Mouse (Mus musculus): Measurements from ENCODE around the gene Cox4i1. TPM values are rescaled to one million over a fixed set of nuclear protein-coding genes. Genes with fewer than 3 reads are reported as not detected.

The Cox4i1 gene
- polyA plus RNA-seq, 1 experiment = 728 TPM

GRCm38 (mm10) chr8:120699079-120699478 lies 31.1 kb downstream of the Cox4i1 start:
- H3K4me1 ChIP-seq (ENCODE audit: control insufficient read depth, insufficient read depth, low read length) = peaks cover 10% of the 10 kb centered on the region
- 66% methylated on average over 6 of the region's 6 CpGs for WGBS
- DNase-seq = no peak
- no peak overlapping the region for H3K4me3 ChIP-seq (replicated peaks; ENCODE audit: extremely low read depth, low read depth, low read length)
- TF ChIP-seq POLR2A (IDR thresholded peaks at IDR 0.05; ENCODE audit: borderline replicate concordance, extremely low read depth, low read depth, low read length) = no peak
- TF ChIP-seq CTCF (IDR thresholded peaks at IDR 0.05; ENCODE audit: insufficient read depth, low read length) = no peak

- 34% methylated on average over 2 of the region's 2 CpGs for WGBS
- no peak for DNase-seq
- Histone ChIP-seq H3K4me3 (replicated peaks; ENCODE audit: extremely low read depth, low read depth, low read length) (no peak overlapping the region), H3K4me1 (ENCODE audit: control insufficient read depth, insufficient read depth, low read length) (peaks cover 10% of the 10 kb centered on the region)
- no peak for TF ChIP-seq POLR2A (IDR thresholded peaks at IDR 0.05; ENCODE audit: borderline replicate concordance, extremely low read depth, low read depth, low read length)
- no peak for TF ChIP-seq CTCF (IDR thresholded peaks at IDR 0.05; ENCODE audit: insufficient read depth, low read length)
Observed at GRCm38 (mm10) chr8:120699565-120699964, 31.5 kb downstream of the Cox4i1 start.

GRCm38 (mm10) chr8:120700053-120700452 lies 32.0 kb downstream of the Cox4i1 start:
- TF ChIP-seq POLR2A (IDR thresholded peaks at IDR 0.05; ENCODE audit: borderline replicate concordance, extremely low read depth, low read depth, low read length) = no peak
- TF ChIP-seq CTCF (IDR thresholded peaks at IDR 0.05; ENCODE audit: insufficient read depth, low read length) = no peak
- WGBS = 60% methylated on average over 4 of the region's 4 CpGs
- no peak for DNase-seq
- H3K4me3 ChIP-seq (replicated peaks; ENCODE audit: extremely low read depth, low read depth, low read length) = no peak overlapping the region
- H3K4me1 ChIP-seq (ENCODE audit: control insufficient read depth, insufficient read depth, low read length) = peaks cover 10% of the 10 kb centered on the region

DNA sequence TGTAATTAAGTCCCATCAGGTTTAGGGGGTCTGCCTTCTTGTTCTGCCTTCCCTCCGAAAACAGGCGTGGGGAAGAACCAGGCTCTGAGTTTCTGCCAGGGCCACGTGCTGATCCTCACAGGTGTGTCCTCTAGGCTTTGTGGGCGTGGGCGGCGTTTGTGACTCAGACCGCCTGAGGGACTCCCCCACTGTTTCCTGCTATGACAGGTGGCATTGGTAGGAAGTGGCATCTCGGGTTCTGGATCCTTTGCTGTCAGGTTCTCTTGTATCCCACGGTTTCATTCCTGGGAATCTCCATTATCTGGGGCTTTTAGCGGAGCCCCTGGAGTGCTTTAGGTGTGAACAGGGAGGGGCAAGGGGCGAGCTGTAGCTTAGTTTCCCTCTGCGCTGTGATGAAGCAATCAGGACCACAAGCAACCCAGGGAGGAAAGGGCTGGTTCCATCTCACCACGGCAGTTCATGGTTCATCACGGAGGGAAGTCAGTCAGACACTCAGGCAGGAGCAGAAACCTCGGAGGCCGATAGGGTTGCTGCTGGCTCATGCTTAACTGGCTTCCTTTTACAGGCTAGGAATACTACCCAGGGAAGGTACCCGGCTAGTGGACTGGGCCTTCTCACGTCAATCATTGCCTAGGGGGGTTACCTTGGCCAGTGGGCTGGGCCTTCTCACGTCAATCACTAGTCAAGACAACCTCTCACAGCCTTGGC lies 33.9 kb downstream of the Cox4i1 start:
- TF ChIP-seq POLR2A (IDR thresholded peaks at IDR 0.05; ENCODE audit: borderline replicate concordance, extremely low read depth, low read depth, low read length) (no peak), CTCF (IDR thresholded peaks at IDR 0.05; ENCODE audit: insufficient read depth, low read length) (no peak)
- 60% methylated on average over 19 of the region's 19 CpGs for WGBS
- Histone ChIP-seq H3K4me1 (ENCODE audit: control insufficient read depth, insufficient read depth, low read length) (peaks cover 6% of the 10 kb centered on the region), H3K4me3 (replicated peaks; ENCODE audit: extremely low read depth, low read depth, low read length) (no peak overlapping the region)
- DNase-seq = no peak

DNA sequence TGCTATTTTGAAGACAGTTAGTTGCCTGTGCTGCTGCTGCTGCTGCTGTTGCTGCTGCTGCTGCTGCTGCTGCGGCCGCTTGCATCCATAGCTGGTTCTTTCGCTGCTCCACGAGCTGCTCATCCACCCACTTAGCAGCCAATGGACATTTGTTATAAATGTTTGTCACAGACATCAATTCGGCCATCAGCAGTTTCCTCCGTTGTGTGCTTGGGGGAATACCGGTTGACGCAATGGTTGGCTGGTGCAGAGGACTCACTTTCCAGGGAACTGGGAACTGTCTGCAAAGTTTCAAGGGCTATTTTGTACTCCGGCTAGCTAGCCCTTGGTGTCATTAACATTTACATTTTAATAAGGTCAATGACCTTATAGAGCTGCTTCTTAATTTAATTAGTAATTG lies 36.2 kb downstream of the Cox4i1 start:
- TF ChIP-seq POLR2A (IDR thresholded peaks at IDR 0.05; ENCODE audit: borderline replicate concordance, extremely low read depth, low read depth, low read length) = no peak
- no peak for TF ChIP-seq CTCF (IDR thresholded peaks at IDR 0.05; ENCODE audit: insufficient read depth, low read length)
- Histone ChIP-seq H3K4me1 (ENCODE audit: control insufficient read depth, insufficient read depth, low read length) (peaks cover 4% of the 10 kb centered on the region), H3K4me3 (replicated peaks; ENCODE audit: extremely low read depth, low read depth, low read length) (no peak overlapping the region)
- 41% methylated on average over 9 of the region's 9 CpGs for WGBS
- no peak for DNase-seq

- Histone ChIP-seq H3K4me1 (ENCODE audit: control insufficient read depth, insufficient read depth, low read length) (no peaks in the 10 kb centered on the region; the same call in 1 of the 2 replicates), H3K4me3 (replicated peaks; ENCODE audit: extremely low read depth, low read depth, low read length) (no peak overlapping the region)
- DNase-seq = no peak
- WGBS = 88% methylated on average over 15 of the region's 15 CpGs
- TF ChIP-seq POLR2A (IDR thresholded peaks at IDR 0.05; ENCODE audit: borderline replicate concordance, extremely low read depth, low read depth, low read length) (no peak), CTCF (IDR thresholded peaks at IDR 0.05; ENCODE audit: insufficient read depth, low read length) (no peak)
Observed at GRCm38 (mm10) chr8:120705163-120705562, 37.1 kb downstream of the Cox4i1 start.

DNA sequence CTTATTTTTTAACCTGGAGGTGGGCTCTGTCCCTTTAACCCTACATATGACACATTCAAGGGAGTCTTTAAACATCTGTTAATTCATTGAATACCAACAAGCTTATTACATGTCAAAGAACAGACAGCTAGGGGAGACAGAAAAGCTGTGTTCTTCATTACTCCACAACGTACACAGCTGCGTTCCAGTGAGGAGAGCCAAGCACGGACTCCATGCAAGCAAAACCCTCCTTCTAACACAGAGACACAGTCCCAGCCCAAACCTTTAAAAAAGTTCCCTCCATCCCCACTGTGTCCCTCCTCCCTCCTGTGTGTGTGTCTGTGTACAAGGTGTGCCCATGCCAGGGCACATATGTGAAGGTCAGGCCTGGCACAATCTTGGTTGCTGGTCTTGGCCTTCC lies 38.2 kb downstream of the Cox4i1 start:
- DNase-seq = no peak
- no peak for TF ChIP-seq POLR2A (IDR thresholded peaks at IDR 0.05; ENCODE audit: borderline replicate concordance, extremely low read depth, low read depth, low read length)
- TF ChIP-seq CTCF (IDR thresholded peaks at IDR 0.05; ENCODE audit: insufficient read depth, low read length) = no peak
- Histone ChIP-seq H3K4me3 (replicated peaks; ENCODE audit: extremely low read depth, low read depth, low read length) (no peak overlapping the region), H3K4me1 (ENCODE audit: control insufficient read depth, insufficient read depth, low read length) (no peaks in the 10 kb centered on the region)
- 88% methylated on average over 3 of the region's 3 CpGs for WGBS

GRCm38 (mm10) chr8:120709176-120709575 lies 41.2 kb downstream of the Cox4i1 start:
- TF ChIP-seq CTCF (IDR thresholded peaks at IDR 0.05; ENCODE audit: insufficient read depth, low read length) = no peak
- TF ChIP-seq POLR2A (IDR thresholded peaks at IDR 0.05; ENCODE audit: borderline replicate concordance, extremely low read depth, low read depth, low read length) = no peak
- 54% methylated on average over 10 of the region's 10 CpGs for WGBS
- no peak overlapping the region for H3K4me3 ChIP-seq (replicated peaks; ENCODE audit: extremely low read depth, low read depth, low read length)
- H3K4me1 ChIP-seq (ENCODE audit: control insufficient read depth, insufficient read depth, low read length) = no peaks in the 10 kb centered on the region
- DNase-seq = no peak

DNA sequence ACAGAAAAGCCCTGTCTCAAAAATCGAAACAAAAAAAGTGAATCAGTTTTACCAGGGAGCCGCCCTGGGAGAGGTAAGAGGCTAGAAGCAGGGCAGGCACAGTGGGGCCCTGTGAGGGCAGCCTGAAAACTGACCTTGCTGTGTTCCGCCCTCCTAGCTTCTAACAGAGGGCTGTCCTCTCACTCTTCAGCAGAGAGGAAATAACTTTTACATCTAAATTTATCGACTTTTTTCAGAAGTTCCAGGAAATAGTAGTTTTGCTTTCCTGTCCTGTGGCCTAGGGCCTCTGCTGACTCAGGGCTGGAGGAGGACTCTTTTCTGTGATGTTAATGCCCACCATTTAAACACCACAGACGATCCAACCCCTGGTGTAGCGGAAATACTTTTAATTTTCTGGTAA lies 47.2 kb downstream of the Cox4i1 start:
- Histone ChIP-seq H3K4me3 (replicated peaks; ENCODE audit: extremely low read depth, low read depth, low read length) (no peak overlapping the region), H3K4me1 (ENCODE audit: control insufficient read depth, insufficient read depth, low read length) (no peaks in the 10 kb centered on the region)
- no peak for DNase-seq
- TF ChIP-seq CTCF (IDR thresholded peaks at IDR 0.05; ENCODE audit: insufficient read depth, low read length) = no peak
- no peak for TF ChIP-seq POLR2A (IDR thresholded peaks at IDR 0.05; ENCODE audit: borderline replicate concordance, extremely low read depth, low read depth, low read length)
- WGBS = 57% methylated on average over 6 of the region's 6 CpGs

DNA sequence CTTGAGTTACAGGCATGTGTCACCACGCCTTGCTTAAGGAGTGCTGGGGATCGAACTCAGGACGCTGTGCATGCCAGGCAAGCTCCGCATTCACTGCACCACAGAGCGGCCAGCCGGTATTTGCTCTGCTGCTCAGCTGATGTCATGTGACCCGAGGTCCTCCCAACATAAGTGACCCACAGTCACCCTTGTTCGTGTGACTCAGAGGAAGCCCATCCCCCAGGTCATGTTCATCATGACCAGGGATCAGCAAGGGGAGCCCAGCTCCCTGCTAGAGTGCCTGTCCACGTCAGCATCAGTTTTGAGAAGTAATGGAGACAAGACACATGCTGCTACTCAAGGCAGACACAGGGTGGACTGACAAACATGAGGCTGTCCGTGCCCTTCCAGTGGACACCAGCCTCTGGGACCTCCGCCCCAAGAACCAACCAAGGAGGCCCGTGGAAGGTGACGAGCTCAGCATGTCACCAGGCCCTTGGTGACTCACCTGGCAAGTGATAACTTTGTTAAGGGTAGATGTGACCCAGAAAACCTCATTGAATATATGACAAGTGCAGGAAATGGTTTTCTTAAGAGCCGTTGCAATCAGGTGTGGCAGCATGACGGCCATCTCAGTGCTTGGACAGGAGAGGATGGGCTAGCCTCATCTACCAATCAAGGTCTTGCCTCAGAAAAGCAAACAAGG lies 48.1 kb downstream of the Cox4i1 start:
- TF ChIP-seq POLR2A (IDR thresholded peaks at IDR 0.05; ENCODE audit: borderline replicate concordance, extremely low read depth, low read depth, low read length) = no peak
- no peak for TF ChIP-seq CTCF (IDR thresholded peaks at IDR 0.05; ENCODE audit: insufficient read depth, low read length)
- no peak for DNase-seq
- WGBS = 72% methylated on average over 15 of the region's 15 CpGs
- H3K4me3 ChIP-seq (replicated peaks; ENCODE audit: extremely low read depth, low read depth, low read length) = no peak overlapping the region
- H3K4me1 ChIP-seq (ENCODE audit: control insufficient read depth, insufficient read depth, low read length) = no peaks in the 10 kb centered on the region
